8 mouse cellular contexts compared by ENCODE assay signal in the genomic region with DNA sequence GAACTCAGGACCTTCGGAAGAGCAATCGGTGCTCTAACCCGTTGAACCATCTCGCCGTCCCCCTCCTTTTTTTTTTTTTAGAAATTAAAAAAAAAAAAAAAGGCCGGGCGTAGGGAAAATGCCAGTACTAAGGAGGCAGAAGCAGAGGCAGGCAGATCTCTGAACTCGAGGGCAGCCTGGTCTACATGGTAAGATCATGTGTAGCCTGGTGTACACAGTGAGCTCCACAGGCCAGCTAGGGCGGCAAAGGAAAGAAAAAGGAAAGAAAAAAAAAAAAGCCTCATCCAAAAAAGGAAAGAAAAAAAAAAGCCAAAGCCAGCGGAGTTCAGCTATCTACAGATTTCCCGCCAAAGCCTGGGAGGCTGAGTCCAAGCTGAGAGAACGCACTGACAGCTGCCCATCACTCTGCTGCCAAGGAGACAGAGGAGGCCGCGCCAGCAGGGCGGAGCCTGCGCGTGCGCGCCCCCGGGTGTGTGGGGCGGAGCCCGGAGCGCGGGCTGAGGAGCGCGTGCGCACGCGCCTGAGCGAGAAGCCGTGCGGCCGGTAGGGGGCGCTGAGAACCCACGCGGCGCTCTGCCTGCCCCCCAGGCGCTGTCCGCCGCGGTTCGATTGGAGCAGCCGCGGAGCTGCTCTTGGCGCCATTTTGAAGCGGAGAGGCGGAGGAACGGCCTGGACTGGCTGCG. TPM values are rescaled to one million over a fixed set of nuclear protein-coding genes. Genes with fewer than 3 reads are reported as not detected.
DNase-seq lines count a peak whose midpoint lies in the region; ATAC-seq and TF ChIP-seq lines count a peak whose summit lies in the region.

A gene (plus strand): TSS at position 587 of the 683 bp plus-strand sequence.

- peak within 1 kb of the TSS; percentile 82 for H3K4me3 ChIP-seq in bone marrow, adult 2 months (replicated peaks; ENCODE audit: control insufficient read depth, low read depth, low read length)
- H3K4me3 ChIP-seq in embryonic facial prominence, embryonic 15.5 days (replicated peaks): peak within 1 kb of the TSS; percentile 89
- peak within 1 kb of the TSS; percentile 78 for H3K4me3 ChIP-seq in limb, embryonic 14.5 days (replicated peaks; ENCODE audit: low read length)
- peak within 1 kb of the TSS; percentile 91 for H3K4me3 ChIP-seq in midbrain, postnatal 0 days (ENCODE audit: low read depth, low read length)

- peak within 1 kb of the TSS; percentile 88 for H3K9ac ChIP-seq in embryonic facial prominence, embryonic 15.5 days
- H3K9ac ChIP-seq in limb, embryonic 14.5 days (ENCODE audit: low read depth, low read length, severe bottlenecking): peak within 1 kb of the TSS; percentile 93
- peak within 1 kb of the TSS; percentile 89 for H3K9ac ChIP-seq in midbrain, postnatal 0 days (replicated peaks; ENCODE audit: low read length, poor library complexity, severe bottlenecking)

- no peaks in the 10 kb centered on the region for H3K36me3 ChIP-seq in embryonic facial prominence, embryonic 15.5 days
- no peaks in the 10 kb centered on the region for H3K36me3 ChIP-seq in limb, embryonic 14.5 days (ENCODE audit: control insufficient read depth, insufficient read depth, low read length)
- no peaks in the 10 kb centered on the region for H3K36me3 ChIP-seq in midbrain, postnatal 0 days (ENCODE audit: insufficient read depth, low read length)

- DNase-seq in 416B (ENCODE audit: low read depth): peak; percentile 96
- DNase-seq in heart, adult 8-10 months (ENCODE audit: low spot score): peak; percentile 88
- DNase-seq in kidney, adult 9 months: peak; percentile 94
- peak; percentile 95 for DNase-seq in limb, embryonic 14.5 days (ENCODE audit: low spot score)
- DNase-seq in midbrain, postnatal 0 days (ENCODE audit: low spot score): peak; percentile 97
- peak; percentile 89 to 93 for DNase-seq in spleen, postnatal 14 days (ENCODE audit: low spot score in 2 of 2)

- H3K9me3 ChIP-seq in embryonic facial prominence, embryonic 15.5 days (replicated peaks): no peaks in the 10 kb centered on the region
- H3K9me3 ChIP-seq in limb, embryonic 14.5 days (ENCODE audit: control insufficient read depth, low read length): no peaks in the 10 kb centered on the region
- no peaks in the 10 kb centered on the region for H3K9me3 ChIP-seq in midbrain, postnatal 0 days (ENCODE audit: low read length)

- no peak; the same call in 1 of the 2 replicates for TF ChIP-seq POLR2A in bone marrow, adult 2 months (IDR thresholded peaks at IDR 0.05; ENCODE audit: borderline replicate concordance, control insufficient read depth, low read depth, low read length)
- TF ChIP-seq POLR2A in limb, embryonic 14.5 days (IDR thresholded peaks at IDR 0.05; ENCODE audit: borderline replicate concordance, extremely low read depth, insufficient read depth, insufficient read length): no peak

- H3K4me2 ChIP-seq in embryonic facial prominence, embryonic 15.5 days (replicated peaks): peak within 1 kb of the TSS; percentile 58
- peak within 1 kb of the TSS; percentile 58 for H3K4me2 ChIP-seq in limb, embryonic 14.5 days (replicated peaks; ENCODE audit: low read depth, low read length, severe bottlenecking)
- H3K4me2 ChIP-seq in midbrain, postnatal 0 days (ENCODE audit: low read depth, low read length, poor library complexity, severe bottlenecking): peak within 1 kb of the TSS; percentile 50

- no peaks in the 10 kb centered on the region for H3K27me3 ChIP-seq in embryonic facial prominence, embryonic 15.5 days
- H3K27me3 ChIP-seq in limb, embryonic 14.5 days (ENCODE audit: control insufficient read depth, insufficient read depth, low read length): no peaks in the 10 kb centered on the region
- H3K27me3 ChIP-seq in midbrain, postnatal 0 days (ENCODE audit: insufficient read depth, low read length): no peaks in the 10 kb centered on the region

- H3K4me1 ChIP-seq in bone marrow, adult 2 months (ENCODE audit: control insufficient read depth, insufficient read depth, low read length): no peaks in the 10 kb centered on the region
- peaks cover 5% of the 10 kb centered on the region for H3K4me1 ChIP-seq in embryonic facial prominence, embryonic 15.5 days
- peaks cover 13% of the 10 kb centered on the region for H3K4me1 ChIP-seq in limb, embryonic 14.5 days (ENCODE audit: control insufficient read depth, insufficient read depth, low read length)
- H3K4me1 ChIP-seq in midbrain, postnatal 0 days (ENCODE audit: insufficient read depth, low read length): peaks cover 6% of the 10 kb centered on the region; the same call in 1 of the 2 replicates

- ATAC-seq in embryonic facial prominence, embryonic 15.5 days (ENCODE audit: insufficient number of reproducible peaks, low FRiP score, low TSS enrichment, low read depth): peak; percentile 96
- ATAC-seq in limb, embryonic 14.5 days (ENCODE audit: low FRiP score, low read depth): peak; percentile 95
- peak; percentile 96 for ATAC-seq in midbrain, postnatal 0 days (ENCODE audit: low FRiP score)

- 12% methylated on average over 49 of the region's 49 CpGs for WGBS in bone marrow, adult 2 months
- WGBS in embryonic facial prominence, embryonic 15.5 days: 14% methylated on average over 47 of the region's 49 CpGs
- 19% methylated on average over 42 of the region's 49 CpGs for WGBS in limb, embryonic 14.5 days
- WGBS in midbrain, postnatal 0 days: 17% methylated on average over 45 of the region's 49 CpGs

- TF ChIP-seq CTCF in bone marrow, adult 2 months (IDR thresholded peaks at IDR 0.05; ENCODE audit: control insufficient read depth, insufficient read depth, low read length): peak; percentile 91
- peak; percentile 87 for TF ChIP-seq CTCF in midbrain, postnatal 0 days (IDR thresholded peaks at IDR 0.05)

- H3K27ac ChIP-seq in bone marrow, adult 2 months (ENCODE audit: control insufficient read depth, insufficient read depth, low read depth, low read length, poor library complexity): peak within 1 kb of the TSS; percentile 73; the same call in 1 of the 2 replicates
- peak within 1 kb of the TSS; percentile 95 for H3K27ac ChIP-seq in embryonic facial prominence, embryonic 15.5 days (replicated peaks)
- H3K27ac ChIP-seq in limb, embryonic 14.5 days (replicated peaks; ENCODE audit: low read depth, low read length): peak within 1 kb of the TSS; percentile 94
- H3K27ac ChIP-seq in midbrain, postnatal 0 days (ENCODE audit: low read depth, low read length): peak within 1 kb of the TSS; percentile 86

RNA-seq across cellular contexts. Expression of the gene that starts here (rescaled TPM):
- 9.9 and 11.5 TPM in 2 replicates for polyA plus RNA-seq in bone marrow, adult 2 months (2011; ENCODE audit: insufficient read depth, insufficient read length, low replicate concordance, missing spikeins)
- polyA plus RNA-seq in embryonic facial prominence, embryonic 15.5 days (2015; fragmentation: Nextera tagmentation; extraction: Ambion mirVana): 25.6 and 27.4 TPM in 2 replicates
- 10 to 100 TPM; 14.3 to 18.4 (median 15.0) TPM for total RNA-seq in heart, adult 8-10 months (2022)
- polyA plus RNA-seq in limb, embryonic 14.5 days (2012; rRNA removed): 40.0 and 41.3 TPM in 2 replicates
- polyA plus RNA-seq in limb, embryonic 14.5 days (2014; fragmentation: Nextera tagmentation; extraction: Ambion mirVana): 41.6 and 47.6 TPM in 2 replicates
- total RNA-seq in midbrain, postnatal 0 days (2014; rRNA removed): 44.1 and 62.6 TPM in 2 replicates
- polyA plus RNA-seq in midbrain, postnatal 0 days (2015; fragmentation: Nextera tagmentation; extraction: Ambion mirVana): 17.9 and 18.8 TPM in 2 replicates

Comparison
In these comparisons a context has a peak if more than half of its experiments do, and no peak if none do; other contexts are left out.
1. Peak in every context shown above with its lines: DNase-seq, ATAC-seq, H3K4me3 ChIP-seq and H3K27ac ChIP-seq.